Mouse (Mus musculus) megakaryocyte, embryonic 14.5 days (primary cell): ENCODE measurements at regions not wholly inside any gene's neighbourhood (a gene's known extent, or its start where the extent isn't known, plus 50 kb on each side); places are given as distances from the start of the nearest gene placed in this dataset.

Experiments used
- H3K27me3 ChIP-seq: replicated peaks from 2 replicates; pipeline ENCODE3; 2012; ENCODE audit warnings: inconsistent platforms
- H3K36me3 ChIP-seq: replicated peaks from 2 replicates; pipeline ENCODE3; 2012; ENCODE audit warnings: low read length, inconsistent platforms, mixed read lengths
- H3K4me1 ChIP-seq: 2 replicates; pipeline ENCODE4 v1.6.1; 2012; ENCODE audit warnings: inconsistent platforms
- H3K4me3 ChIP-seq: replicated peaks from 2 replicates; pipeline ENCODE3; 2012; ENCODE audit warnings: moderate library complexity, mild to moderate bottlenecking, inconsistent platforms
- H3K9me3 ChIP-seq: 2 replicates; pipeline ENCODE4 v1.6.1; 2012; ENCODE audit warnings: inconsistent platforms
- FLI1 ChIP-seq: IDR thresholded peaks from 2 replicates; pipeline ENCODE4 v1.6.1; 2012; ENCODE audit warnings: low read length, inconsistent platforms, mixed read lengths
- GATA1 ChIP-seq: IDR thresholded peaks from 3 replicates; pipeline ENCODE4 v1.6.1; 2012; ENCODE audit warnings: mixed read lengths, low read length, inconsistent platforms, borderline replicate concordance

- H3K4me3 ChIP-seq = no peak overlapping the region
- TF ChIP-seq FLI1 = no peak
- no peak for TF ChIP-seq GATA1
- peaks cover 3% of the 10 kb centered on the region; the same call in 1 of the 2 replicates for H3K4me1 ChIP-seq
- H3K36me3 ChIP-seq = no peaks in the 10 kb centered on the region
- no peaks in the 10 kb centered on the region for H3K9me3 ChIP-seq
- H3K27me3 ChIP-seq = peaks cover 54% of the 10 kb centered on the region
These were observed 233.8 kb upstream of the Zmiz1 start for GRCm38 (mm10) chr14:25225214-25225613.

- Histone ChIP-seq H3K4me1 (peaks cover 3% of the 10 kb centered on the region; the same call in 1 of the 2 replicates), H3K4me3 (no peak overlapping the region), H3K27me3 (peaks cover 56% of the 10 kb centered on the region), H3K9me3 (no peaks in the 10 kb centered on the region), H3K36me3 (no peaks in the 10 kb centered on the region)
- no peak for TF ChIP-seq GATA1
- TF ChIP-seq FLI1 = no peak
These were observed 232.7 kb upstream of the Zmiz1 start for GRCm38 (mm10) chr14:25226155-25226839.

- no peaks in the 10 kb centered on the region for H3K9me3 ChIP-seq
- H3K4me3 ChIP-seq = peak overlapping the region; percentile 28
- no peaks in the 10 kb centered on the region for H3K36me3 ChIP-seq
- no peak for TF ChIP-seq FLI1
- no peak for TF ChIP-seq GATA1
- peaks cover 56% of the 10 kb centered on the region for H3K27me3 ChIP-seq
- H3K4me1 ChIP-seq = peaks cover 3% of the 10 kb centered on the region; the same call in 1 of the 2 replicates
These were observed 232.0 kb upstream of the Zmiz1 start for GRCm38 (mm10) chr14:25226840-25227506.

- no peak for TF ChIP-seq GATA1
- no peak for TF ChIP-seq FLI1
- Histone ChIP-seq H3K4me3 (no peak overlapping the region), H3K9me3 (no peaks in the 10 kb centered on the region)
These were observed 230.5 kb upstream of the Zmiz1 start for GRCm38 (mm10) chr14:25228321-25229047.

GRCm38 (mm10) chr14:25229569-25229968 is 229.4 kb upstream of the Zmiz1 start:
- peaks cover 60% of the 10 kb centered on the region for H3K27me3 ChIP-seq
- no peaks in the 10 kb centered on the region for H3K9me3 ChIP-seq
- no peak for TF ChIP-seq FLI1
- no peak for TF ChIP-seq GATA1
- H3K4me1 ChIP-seq = peaks cover 3% of the 10 kb centered on the region; the same call in 1 of the 2 replicates
- H3K4me3 ChIP-seq = no peak overlapping the region
- no peaks in the 10 kb centered on the region for H3K36me3 ChIP-seq

More at GRCm38 (mm10) chr14:25228321-25229047, 230.5 kb upstream of the Zmiz1 start:
- peaks cover 3% of the 10 kb centered on the region; the same call in 1 of the 2 replicates for H3K4me1 ChIP-seq
- peaks cover 59% of the 10 kb centered on the region for H3K27me3 ChIP-seq
- H3K36me3 ChIP-seq = no peaks in the 10 kb centered on the region

- H3K4me3 ChIP-seq = no peak overlapping the region
- no peaks in the 10 kb centered on the region; the same call in 1 of the 2 replicates for H3K4me1 ChIP-seq
- H3K36me3 ChIP-seq = no peaks in the 10 kb centered on the region
- no peaks in the 10 kb centered on the region for H3K9me3 ChIP-seq
- TF ChIP-seq GATA1 = no peak
- peaks cover 53% of the 10 kb centered on the region for H3K27me3 ChIP-seq
These were observed 227.1 kb upstream of the Zmiz1 start for GRCm38 (mm10) chr14:25231881-25232280.

GRCm38 (mm10) chr14:25236421-25236973 is 222.5 kb upstream of the Zmiz1 start:
- Histone ChIP-seq H3K9me3 (no peaks in the 10 kb centered on the region), H3K4me3 (no peak overlapping the region), H3K36me3 (no peaks in the 10 kb centered on the region), H3K4me1 (no peaks in the 10 kb centered on the region; the same call in 1 of the 2 replicates), H3K27me3 (peaks cover 43% of the 10 kb centered on the region)
- TF ChIP-seq GATA1 (no peak), FLI1 (no peak)

GRCm38 (mm10) chr14:25239335-25239960 is 219.5 kb upstream of the Zmiz1 start:
- H3K9me3 ChIP-seq = no peaks in the 10 kb centered on the region
- H3K4me3 ChIP-seq = no peak overlapping the region
- peaks cover 35% of the 10 kb centered on the region for H3K27me3 ChIP-seq
- no peaks in the 10 kb centered on the region for H3K36me3 ChIP-seq
- TF ChIP-seq FLI1 (no peak), GATA1 (no peak)
- H3K4me1 ChIP-seq = no peaks in the 10 kb centered on the region; the same call in 1 of the 2 replicates

- Histone ChIP-seq H3K4me3 (no peak overlapping the region), H3K27me3 (peaks cover 33% of the 10 kb centered on the region), H3K36me3 (no peaks in the 10 kb centered on the region), H3K4me1 (no peaks in the 10 kb centered on the region), H3K9me3 (no peaks in the 10 kb centered on the region)
- no peak for TF ChIP-seq GATA1
- TF ChIP-seq FLI1 = no peak
These were observed 216.2 kb upstream of the Zmiz1 start for GRCm38 (mm10) chr14:25242753-25243152.

GRCm38 (mm10) chr14:25243289-25243688 is 215.7 kb upstream of the Zmiz1 start:
- Histone ChIP-seq H3K9me3 (no peaks in the 10 kb centered on the region), H3K4me3 (no peak overlapping the region), H3K27me3 (peaks cover 33% of the 10 kb centered on the region), H3K4me1 (no peaks in the 10 kb centered on the region), H3K36me3 (no peaks in the 10 kb centered on the region)
- no peak for TF ChIP-seq FLI1
- no peak for TF ChIP-seq GATA1
